Mouse (Mus musculus): Measurements from ENCODE around the gene Rrp9.

Gene Rrp9

GRCm38 (mm10) chr9:106475663-106476001 is at the start of gene Rrp9:
TSS of gene Rrp9 (plus strand) at chr9:106475963.
- DNase-seq, result no peak

- no peak for DNase-seq
Observed at GRCm38 (mm10) chr9:106428719-106429220, 47.0 kb upstream of the Rrp9 start.

DNA sequence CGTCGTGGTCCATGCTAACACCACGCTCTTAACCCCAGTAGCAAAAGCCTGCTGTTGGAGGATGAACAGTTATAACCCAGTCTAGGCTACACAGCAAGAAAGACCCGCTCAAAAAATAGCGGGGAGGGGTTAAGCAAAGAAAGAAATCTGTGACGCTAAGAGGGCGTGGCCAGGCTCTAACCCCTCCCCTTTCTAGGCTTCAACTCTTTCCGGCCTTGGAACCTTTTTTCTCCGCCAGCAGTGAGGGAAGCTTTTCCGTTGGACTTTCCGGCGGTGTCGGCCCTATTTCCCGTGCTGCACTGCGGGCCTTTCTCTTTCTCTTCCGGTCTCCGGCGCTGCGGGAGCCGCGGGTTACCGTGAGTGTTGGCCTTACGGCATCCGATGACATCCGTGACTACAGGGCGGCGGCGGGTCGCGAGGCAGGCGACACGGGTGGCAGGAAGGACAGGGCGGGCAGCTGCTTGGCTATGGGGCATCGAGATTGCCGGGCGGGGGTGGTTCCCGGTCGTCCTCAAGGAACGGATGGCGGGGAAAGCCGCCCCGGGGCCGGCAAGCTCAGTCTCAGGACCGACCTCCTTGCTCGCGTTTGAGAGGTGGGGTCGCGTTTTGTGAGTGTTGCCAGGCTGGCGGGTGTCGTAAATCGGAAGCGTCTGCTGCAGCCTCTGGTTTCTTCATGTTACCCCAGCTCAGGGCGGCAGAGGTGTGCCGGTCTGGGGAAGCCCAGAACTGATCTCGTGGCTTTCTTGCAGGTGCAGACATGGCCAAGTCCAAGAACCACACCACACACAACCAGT is 46.3 kb upstream of the Rrp9 start, which contains the start of gene Rpl29:
Gene Rpl29 (plus strand): TSS at position 234 of the 794 bp plus-strand sequence.
- DNase-seq, result peak; percentile 96

DNA sequence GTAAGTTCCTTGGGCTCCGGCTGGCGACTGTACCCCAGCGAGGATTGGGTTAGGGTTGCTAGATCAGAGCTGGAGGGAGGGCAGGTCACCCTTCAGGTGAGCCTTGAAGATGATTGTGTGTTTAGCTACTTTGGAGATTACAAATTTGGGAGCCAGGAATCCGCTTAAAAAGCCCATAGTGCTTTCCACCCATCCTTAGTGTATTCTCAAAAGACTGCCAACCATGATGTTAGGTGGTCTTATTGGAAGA is 45.8 kb upstream of the Rrp9 start:
- no peak for DNase-seq

GRCm38 (mm10) chr9:106433389-106433788 is 42.4 kb upstream of the Rrp9 start:
- no peak for DNase-seq

- DNase-seq, result no peak
Observed at GRCm38 (mm10) chr9:106436566-106436965, 39.2 kb upstream of the Rrp9 start.

DNA sequence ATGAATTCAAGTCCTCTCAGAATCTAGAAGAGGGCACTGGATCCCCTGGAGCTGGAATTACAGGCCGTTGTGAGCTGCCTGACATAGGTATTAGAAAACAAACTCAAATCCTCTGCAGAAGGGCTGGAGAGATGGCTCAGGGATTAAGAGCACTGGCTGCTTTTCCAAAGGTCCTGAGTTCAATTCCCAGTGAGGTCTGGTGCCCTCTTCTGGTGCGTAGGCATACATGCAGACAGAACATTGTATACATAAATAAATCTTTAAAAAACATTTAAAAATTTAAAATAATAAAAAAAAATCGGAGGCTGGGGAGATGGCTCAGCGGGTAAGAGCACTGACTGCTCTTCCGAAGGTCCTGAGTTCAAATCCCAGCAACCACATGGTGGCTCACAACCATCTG is 33.1 kb upstream of the Rrp9 start:
- no peak for DNase-seq

- DNase-seq, result no peak
Observed at GRCm38 (mm10) chr9:106444836-106445235, 30.9 kb upstream of the Rrp9 start.

DNA sequence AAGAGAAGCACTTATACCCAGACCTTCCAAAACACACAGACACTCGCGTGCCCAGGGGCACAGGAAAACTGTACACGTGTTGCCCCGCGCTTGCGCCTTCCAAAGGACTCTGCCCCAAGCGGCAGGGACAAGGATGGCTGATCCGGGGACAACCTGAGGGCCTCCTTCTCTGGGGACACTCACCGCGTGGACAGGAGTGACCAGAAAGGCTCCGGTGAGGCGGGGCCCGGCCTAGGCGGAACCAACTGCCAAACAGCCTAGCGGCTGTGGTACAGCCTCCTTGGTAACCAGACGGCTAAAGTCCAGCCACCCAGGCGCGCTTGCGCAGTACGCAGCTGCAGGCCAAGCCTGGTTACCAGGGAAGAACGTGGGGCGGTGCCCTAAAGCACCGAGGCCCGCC is 28.4 kb upstream of the Rrp9 start, which contains the start of the genes Abhd14b and Abhd14a:
Gene Abhd14b (plus strand): TSS at position 112 of the 400 bp plus-strand sequence.
Gene Abhd14a (minus strand): TSS at position 331 of the 400 bp plus-strand sequence.
- DNase-seq, result peak; percentile 76 to 80

- no peak for DNase-seq
Observed at GRCm38 (mm10) chr9:106447951-106448350, 27.8 kb upstream of the Rrp9 start.

GRCm38 (mm10) chr9:106448498-106449031 is 27.2 kb upstream of the Rrp9 start:
- peak; percentile 66 to 72 for DNase-seq

DNA sequence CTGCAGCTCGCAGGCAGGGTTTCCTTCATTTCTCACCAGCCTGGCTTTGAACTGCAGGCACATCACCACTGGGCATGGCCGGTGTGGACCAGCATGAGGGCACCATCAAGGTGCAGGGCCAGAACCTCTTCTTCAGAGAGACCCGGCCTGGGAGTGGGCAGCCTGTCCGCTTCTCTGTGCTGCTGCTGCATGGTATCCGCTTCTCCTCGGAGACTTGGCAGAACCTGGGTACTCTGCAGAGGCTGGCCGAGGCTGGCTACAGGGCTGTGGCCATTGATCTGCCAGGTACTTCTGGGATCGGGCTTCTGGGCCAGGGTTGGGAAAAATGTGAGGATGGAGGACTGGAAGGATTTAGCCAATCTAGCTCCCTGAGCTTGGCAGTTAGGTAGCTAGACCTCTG is 25.8 kb upstream of the Rrp9 start:
- DNase-seq, result no peak

GRCm38 (mm10) chr9:106450661-106451060 is 25.1 kb upstream of the Rrp9 start:
- DNase-seq, result no peak

GRCm38 (mm10) chr9:106451298-106451697 is 24.5 kb upstream of the Rrp9 start:
- no peak for DNase-seq

DNA sequence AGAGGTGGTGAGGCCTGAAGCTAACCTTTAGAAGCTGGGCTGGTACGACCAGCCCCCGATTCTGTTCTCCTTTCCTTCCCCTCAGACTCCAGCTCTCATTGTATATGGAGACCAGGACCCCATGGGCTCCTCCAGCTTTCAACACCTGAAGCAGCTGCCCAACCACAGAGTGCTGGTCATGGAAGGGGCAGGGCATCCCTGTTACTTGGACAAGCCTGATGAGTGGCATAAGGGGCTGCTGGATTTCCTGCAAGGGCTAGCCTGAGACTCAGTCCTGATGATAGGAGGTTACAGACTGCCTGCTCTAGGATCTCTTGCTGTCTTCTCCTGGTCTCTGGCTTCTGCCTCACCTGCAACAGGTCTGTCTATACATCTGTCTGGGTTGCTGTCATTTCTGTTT is 23.9 kb upstream of the Rrp9 start:
- DNase-seq, result no peak

GRCm38 (mm10) chr9:106452351-106452750 is 23.4 kb upstream of the Rrp9 start:
- DNase-seq, result no peak

GRCm38 (mm10) chr9:106452821-106453220 is 22.9 kb upstream of the Rrp9 start:
- DNase-seq, result peak in 1 of 2 experiments; percentile 22

DNA sequence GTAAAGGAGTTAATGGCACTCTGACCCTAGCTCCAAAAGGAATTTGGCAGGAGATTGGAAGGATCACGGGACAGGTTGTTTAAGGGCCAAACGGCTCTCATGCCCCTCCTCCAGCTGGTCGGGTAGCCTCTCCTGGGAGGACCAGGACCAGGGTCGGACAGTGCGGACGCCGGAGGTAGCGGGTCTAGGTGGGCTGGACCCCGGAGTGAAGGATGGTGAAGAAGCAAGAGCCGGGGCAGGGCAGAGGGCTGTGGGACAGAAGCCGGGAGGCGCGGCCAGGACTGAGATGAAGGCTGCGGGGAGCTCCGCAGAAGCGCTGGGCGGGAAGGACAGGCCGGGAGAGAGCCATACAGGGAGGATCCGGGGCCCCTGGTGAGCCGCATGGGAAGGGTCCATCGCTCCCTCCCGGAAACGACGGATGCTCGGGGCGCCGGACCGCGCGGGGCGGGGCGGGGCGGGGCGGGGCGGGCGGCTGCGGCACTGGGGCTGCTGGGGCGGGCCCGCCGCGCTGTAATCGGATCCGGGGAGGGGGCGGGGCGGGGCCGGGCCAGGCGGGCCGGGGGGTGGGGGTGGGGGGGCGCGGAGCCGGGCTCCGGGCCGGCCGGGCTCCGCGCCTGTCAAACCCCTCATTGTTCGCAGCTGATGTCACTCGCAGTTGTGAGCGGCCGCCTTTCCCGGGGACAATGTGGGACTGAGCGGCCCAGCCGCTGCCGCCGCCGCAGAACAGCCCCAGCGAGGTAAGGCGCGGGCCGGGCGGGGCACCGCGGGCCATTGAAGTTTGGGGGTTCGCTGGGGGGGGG is 22.3 kb upstream of the Rrp9 start, which contains the start of gene Pcbp4:
Gene Pcbp4 (plus strand): TSS at position 21 of the 800 bp plus-strand sequence.
- peak; percentile 33 to 46 for DNase-seq

DNA sequence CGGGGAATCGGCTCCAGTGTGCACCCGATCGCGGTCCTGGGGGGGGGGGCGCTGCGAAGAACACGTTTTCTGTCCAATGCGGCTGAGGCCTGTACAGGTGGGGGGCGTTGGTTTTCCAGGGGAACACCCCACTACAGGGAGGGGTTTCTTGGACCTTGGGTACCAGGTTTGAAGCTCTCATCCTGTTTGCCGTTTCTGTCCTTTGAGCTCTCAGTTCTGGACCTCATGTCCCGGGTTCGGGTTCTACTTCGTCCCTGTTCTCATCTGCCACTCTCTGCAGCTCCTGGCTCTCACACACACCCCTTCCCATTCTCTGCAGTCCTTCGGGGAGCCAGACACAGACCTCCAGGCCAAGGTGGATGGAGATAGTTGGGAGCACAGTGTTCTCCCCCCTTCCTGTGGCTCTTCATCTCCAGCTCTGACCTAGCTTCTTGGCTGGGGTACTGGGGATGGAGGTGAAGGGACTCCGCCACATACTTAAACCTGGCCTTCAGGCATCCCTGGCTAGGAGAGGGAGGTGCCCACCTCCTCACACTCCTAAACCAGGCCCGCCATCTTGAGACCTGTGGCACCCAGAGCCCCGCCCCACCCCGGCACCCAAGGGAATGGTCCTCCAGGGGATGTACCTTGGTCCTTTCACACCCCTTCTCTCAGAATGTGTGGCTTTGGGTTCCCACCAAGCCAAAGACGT is 21.5 kb upstream of the Rrp9 start:
- DNase-seq, result no peak

GRCm38 (mm10) chr9:106454888-106455681 is 20.7 kb upstream of the Rrp9 start:
- no peak for DNase-seq

DNA sequence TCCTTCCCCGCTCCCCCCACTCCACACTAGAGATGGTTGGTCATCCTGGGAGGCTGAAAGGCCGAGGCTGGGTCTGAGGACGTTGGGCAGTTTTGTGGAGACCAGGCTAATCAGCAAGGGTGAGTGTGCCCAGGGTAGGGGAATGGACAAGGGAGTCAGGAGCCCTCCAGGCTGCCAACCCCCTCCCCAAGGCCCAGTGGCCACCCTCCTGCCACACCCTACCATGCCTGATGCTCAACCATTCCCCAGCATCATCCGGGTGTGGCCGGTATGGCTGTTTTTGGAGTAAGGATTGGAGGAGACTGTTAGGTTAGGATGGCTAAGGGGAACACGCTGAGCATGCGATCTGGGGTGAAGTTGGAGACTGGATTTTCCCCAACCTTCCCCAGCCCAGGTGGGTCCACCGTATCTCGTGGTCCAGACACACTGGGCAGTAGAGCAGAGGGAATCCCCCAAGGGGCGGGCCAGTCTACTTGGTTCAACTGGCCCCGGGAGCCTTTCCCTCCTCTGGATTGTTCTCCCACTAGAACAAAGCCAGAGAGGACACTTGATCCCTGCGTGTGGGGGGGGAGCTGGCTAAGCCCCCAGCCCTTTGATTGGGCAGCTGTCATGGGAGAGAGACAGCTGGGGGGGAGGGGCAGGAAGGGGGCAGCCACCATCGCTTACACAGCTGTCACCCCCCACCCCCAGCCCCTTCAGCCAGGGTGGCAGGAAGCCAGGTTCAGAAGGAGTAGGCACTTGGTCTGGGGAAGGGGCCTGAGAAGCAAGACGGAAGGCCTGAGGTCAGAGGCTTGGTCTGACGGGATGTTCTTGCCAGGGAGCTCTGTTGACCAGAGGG is 19.2 kb upstream of the Rrp9 start:
- DNase-seq, result no peak

All from B cell, adult 2 months (primary cell).